Mouse (Mus musculus): ENCODE results near the gene Tmem268. TPM values are rescaled to one million over a fixed set of nuclear protein-coding genes. Genes with fewer than 3 reads are reported as not detected.
A peak's percentile ranks its signal among the peaks of the same experiment; 100 is the strongest.

Tmem268 gene
- total RNA-seq, 2 experiments from 2014 or later, result 13.8 to 14.5 TPM

DNA sequence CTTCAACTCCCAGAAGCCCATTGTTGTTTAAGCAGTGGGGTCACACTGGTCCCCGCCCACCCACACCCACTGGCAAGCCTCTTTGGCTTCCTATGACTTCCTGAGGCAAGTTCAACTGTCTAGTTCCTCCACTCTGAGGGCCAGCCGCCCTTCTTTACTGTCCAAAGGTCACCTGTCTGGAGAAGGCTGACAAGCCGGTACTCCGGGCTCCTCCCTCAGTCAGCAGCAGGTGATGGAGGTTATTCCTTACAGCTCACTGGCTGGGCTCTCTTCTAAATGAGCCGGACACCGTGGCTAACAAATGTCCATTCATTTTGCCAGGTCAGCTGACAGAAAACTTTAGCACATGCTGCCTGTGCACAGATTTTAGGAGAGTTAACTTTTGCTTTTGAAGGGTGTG is 42.2 kb downstream of the Tmem268 start:
- no peak for DNase-seq

DNA sequence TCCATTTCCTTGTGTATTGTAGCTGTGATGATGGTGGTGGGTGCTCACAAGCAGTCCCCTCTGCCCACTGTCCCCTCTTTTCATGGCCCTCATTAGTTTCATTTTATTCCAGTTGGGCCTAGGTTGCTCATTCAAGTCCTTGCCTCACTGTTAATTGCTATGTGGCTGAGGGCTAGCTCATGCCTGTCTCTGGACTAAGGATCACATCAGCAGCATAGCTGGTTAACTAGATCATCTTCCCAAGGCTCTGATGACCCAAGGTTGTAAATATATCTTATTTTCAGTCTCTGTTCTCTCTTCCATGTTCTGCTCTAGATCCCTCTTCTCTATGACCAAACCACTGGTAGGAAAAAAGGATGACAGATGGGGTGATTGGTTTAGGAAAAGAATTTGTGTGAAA is 42.7 kb downstream of the Tmem268 start:
- no peak for DNase-seq

DNA sequence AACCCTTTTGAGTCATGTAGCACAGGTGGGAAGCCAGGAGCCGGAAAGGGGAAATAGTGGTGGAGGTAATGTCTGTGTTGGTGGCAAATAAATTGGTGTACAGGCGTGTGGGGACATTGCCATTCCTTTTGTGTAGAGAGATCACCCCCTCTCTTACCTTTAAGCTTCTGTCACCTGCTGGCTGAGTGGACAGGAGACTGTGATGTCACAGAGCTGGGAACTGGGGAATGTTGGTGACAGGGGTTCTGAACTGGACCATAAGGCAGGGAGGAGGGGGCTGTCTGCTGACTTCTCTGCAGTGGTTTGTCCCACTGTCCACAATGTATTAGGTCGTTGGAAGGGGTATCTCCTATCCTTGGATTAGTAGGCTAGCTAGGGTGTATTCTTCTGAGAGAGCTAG is 46.4 kb downstream of the Tmem268 start, which contains the start of gene Gm11213:
TSS of gene Gm11213 (minus strand) at position 317 of the 400 bp plus-strand sequence.
- DNase-seq, result no peak

DNA sequence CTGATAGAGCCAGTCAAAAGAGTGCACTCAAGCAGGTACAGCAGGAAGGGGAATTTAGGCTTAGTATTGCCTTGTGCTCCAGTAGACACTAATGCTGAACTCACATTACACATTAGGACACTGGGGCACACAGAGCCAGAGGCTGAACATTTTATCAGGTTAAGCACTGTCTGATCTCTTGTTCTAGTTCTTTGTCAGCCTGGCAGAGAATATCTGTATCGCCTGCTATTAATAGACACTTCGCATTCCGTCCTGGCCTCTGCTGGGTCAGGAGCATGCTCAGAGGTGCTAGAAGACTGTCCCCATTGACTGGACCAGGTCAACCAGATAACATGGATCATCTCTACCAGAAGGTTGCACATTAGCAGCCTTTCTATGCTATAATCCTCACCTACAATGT is 47.0 kb downstream of the Tmem268 start:
- peak; percentile 55 to 74 for DNase-seq

DNA sequence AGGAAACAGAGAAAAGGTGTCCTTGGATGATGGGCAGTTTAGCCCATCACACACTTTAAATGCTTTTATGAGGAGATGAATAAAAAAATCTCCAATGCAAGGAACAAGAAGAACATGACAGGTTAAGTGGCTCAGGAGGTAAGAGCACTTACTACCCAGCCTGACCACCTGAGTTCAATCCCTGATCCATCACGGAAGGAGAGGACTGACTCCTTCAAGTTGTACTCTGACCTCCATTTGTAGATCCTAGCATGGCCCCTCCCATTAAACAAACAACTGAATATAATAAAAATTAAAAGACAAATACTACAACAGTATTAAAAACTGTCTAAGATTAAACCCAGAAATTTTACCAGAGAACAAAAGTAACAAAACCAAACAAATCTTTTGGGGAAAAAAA is 47.4 kb downstream of the Tmem268 start:
- no peak for DNase-seq

DNA sequence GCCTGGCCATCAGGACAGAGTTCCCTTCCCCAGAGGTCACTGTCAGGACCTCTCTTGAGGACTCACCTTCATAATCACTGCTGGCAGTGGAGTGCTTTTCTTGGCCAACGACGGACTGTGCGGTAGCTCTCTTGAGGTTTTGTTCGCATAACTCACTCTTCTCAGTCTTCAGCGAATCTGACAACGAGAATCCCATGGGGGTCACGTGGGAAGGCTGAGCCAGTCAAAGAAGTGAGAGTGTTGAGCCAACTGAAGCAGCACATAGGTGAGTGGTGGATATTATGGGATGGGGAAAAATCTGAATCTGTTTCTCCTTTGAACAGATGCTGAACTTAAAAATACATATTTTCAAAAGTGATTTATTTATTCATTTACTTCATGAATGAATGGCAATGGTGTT is 49.8 kb downstream of the Tmem268 start:
- no peak for DNase-seq

DNA sequence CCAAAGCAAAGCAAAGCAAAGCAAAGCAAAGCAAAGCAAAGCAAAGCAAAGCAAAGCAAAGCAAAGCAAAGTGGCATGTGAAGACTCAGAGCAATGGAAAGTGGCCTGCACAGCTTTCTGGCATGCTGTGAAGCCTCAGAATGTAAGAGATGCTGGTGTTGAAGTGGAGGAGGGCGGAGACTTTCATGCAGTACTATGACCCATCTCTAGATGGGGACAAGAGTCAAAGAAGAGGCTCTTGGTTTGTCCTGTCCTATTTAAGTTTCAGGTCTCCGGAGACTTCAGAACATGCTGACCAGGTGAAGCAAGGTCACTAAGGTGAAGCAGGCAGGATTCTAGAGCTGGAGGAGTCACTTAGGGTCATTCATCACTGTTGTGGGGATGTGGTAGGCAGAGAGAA is 63.3 kb downstream of the Tmem268 start:
- DNase-seq, result no peak

DNA sequence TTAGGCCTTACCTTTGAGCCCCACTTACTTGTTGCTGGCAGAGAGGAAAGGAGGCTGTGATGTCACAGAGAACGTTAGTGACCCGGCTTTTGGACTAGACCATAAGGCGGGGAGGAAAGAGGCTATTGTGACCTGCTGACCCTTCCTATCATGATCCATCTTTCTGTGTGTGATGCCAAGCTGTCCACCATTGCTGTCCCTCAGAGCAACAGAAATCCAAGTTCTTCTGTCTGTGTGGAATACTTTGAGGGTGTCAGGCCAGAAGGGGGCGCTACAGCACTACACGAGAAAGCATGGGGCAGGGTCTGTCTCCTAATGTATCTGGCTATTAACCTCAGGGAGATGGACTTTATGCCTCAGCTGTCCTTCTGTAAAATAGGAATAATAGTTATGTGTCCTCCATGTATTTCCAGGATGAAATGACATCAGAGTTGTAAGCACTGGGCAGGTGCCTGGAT is 63.8 kb downstream of the Tmem268 start, which contains the start of gene Tex48:
TSS of gene Tex48 (minus strand) at position 51 of the 458 bp plus-strand sequence.
- peak in 1 of 2 experiments; percentile 38 for DNase-seq

DNA sequence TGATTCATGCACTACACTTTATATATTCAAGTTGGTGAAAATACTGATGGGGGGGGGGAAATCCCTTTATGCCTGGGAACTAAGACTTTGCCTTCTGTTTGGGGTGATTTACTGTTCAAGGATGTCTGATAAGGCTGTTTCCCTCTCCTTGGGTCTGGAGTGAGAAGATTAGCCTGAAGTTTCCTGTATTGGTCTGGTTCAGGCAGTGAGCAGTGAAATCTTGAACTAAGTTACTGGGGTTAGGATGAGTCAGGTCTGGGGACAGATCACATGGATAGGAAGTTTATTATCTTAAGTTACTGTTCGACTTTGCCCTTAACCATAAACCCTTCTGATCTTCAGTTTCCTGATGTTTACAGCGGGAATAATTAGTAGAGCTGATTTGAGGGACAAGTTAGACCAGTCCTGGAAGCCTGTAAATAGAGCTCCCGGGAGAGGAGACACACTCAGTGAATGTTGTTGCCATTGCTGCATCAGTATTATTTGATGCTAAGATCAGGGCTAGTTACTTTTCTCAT is 67.0 kb downstream of the Tmem268 start:
- no peak for DNase-seq

DNA sequence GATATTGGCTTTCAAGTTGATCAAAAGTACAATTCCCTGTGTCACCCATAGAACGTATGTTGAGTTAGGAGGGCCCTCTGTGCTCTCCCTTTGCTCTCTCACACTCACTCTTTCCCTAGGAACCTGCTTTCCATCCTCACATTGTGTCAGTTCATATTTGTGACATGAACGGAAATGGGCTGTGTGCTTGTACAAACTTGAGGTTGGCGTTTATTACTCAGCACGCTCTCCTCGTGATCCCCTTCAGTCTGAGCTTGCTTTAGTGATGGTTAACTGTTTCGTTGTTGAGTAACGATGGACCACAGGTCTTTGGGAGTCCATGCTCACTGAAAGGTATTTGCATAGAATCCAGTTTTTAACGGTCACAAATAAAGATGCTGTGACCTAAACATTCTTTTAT is 68.5 kb downstream of the Tmem268 start:
- DNase-seq, result no peak

DNA sequence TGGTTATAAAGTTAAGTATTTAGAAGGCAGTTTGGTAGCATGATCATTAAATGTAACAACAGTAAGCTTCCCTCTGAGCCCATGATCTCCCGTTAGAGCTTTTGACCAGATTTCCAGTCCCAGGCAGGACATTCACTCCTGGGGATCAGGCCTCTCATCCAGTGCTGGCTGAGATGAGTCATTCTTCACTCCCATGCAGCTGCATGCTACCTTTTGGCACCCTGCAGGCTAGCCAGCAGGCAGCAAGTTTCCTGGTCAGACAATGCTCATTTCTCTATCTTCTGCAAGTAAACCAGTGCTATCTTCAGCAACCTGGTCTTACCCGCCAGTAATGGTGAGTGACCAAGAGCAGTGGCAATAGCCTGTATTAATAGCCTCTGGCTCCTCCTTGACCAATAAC is 74.6 kb downstream of the Tmem268 start:
- no peak for DNase-seq

Other genes with a start within 250 kb of the Tmem268 start
- gene Orm1, start 214.2 kb upstream of the Tmem268 start, total RNA-seq (2021), result 1 to 10 TPM in 1 of 2 experiments, under 1 TPM in 1; 0.84 to 3.7 TPM
- gene Orm3, start 202.6 kb upstream of the Tmem268 start, total RNA-seq (2021), result 1 to 10 TPM; 2.2 to 3.1 TPM
- under 1 TPM in 1 of 2 experiments, not detected in 1; 0.82 TPM for gene Orm2, start 196.3 kb upstream of the Tmem268 start, total RNA-seq (2021)
- 1 to 10 TPM; 3.5 to 7.3 TPM for gene Akna, start 155.4 kb upstream of the Tmem268 start, total RNA-seq (2021)
- 10 to 100 TPM; 15.2 to 23.6 TPM for gene Whrn, start 62.8 kb upstream of the Tmem268 start, total RNA-seq (2021)
- 100 to 1,000 TPM; 143 to 157 TPM for gene Atp6v1g1, start 14.0 kb upstream of the Tmem268 start, total RNA-seq (2021)
- gene Gm11213, start 46.5 kb downstream of the Tmem268 start, total RNA-seq (2021), result not detected
- not detected for gene Tex48, start 63.6 kb downstream of the Tmem268 start, total RNA-seq (2021)
- not detected for gene Gm11214, start 104.6 kb downstream of the Tmem268 start, total RNA-seq (2021)
- not detected for gene Tnfsf15, start 186.3 kb downstream of the Tmem268 start, total RNA-seq (2021)